Mouse (Mus musculus) testis, adult 2 months (tissue): ENCODE results near the gene Arl16.

Experiments
- CTCF ChIP-seq: fragments of 200-500 bp; IDR thresholded peaks from 2 replicates; pipeline ENCODE4 v1.5.1; 2012; ENCODE audit warnings: low read depth, mild to moderate bottlenecking, inconsistent platforms, low read length, moderate library complexity; ENCODE audit not compliant: control insufficient read depth, insufficient read depth, insufficient replicate concordance
- POLR2A ChIP-seq: fragments of 200-500 bp; IDR thresholded peaks from 2 replicates; pipeline ENCODE4 v1.6.1; 2012; ENCODE audit warnings: low read depth, mild to moderate bottlenecking, inconsistent platforms, low read length, moderate library complexity; ENCODE audit not compliant: control insufficient read depth

- TF ChIP-seq POLR2A, result no peak
- TF ChIP-seq CTCF, result no peak
Measured at GRCm38 (mm10) chr11:120453306-120453705, 14.1 kb downstream of the Arl16 start, which contains the start of gene Pde6g.
